Mouse (Mus musculus) bone marrow macrophage, adult 2 months (primary cell): ENCODE data around the gene Cdkn1c.

Experiments
- CTCF ChIP-seq: IDR thresholded peaks from 2 replicates; pipeline ENCODE4 v1.5.1; 2012; ENCODE audit warnings: low read depth, mild to moderate bottlenecking, low read length, moderate library complexity
- POLR2A ChIP-seq: IDR thresholded peaks from 2 replicates; pipeline ENCODE4 v1.6.1; 2012; ENCODE audit warnings: mild to moderate bottlenecking, low read depth, low read length, borderline replicate concordance

- TF ChIP-seq CTCF (no peak), POLR2A (no peak)
Measured at GRCm38 (mm10) chr7:143417875-143418274, 43.0 kb downstream of the Cdkn1c start.
